Mouse (Mus musculus): ENCODE measurements around the gene Erlin1. TPM values are rescaled to one million over a fixed set of nuclear protein-coding genes. Genes with fewer than 3 reads are reported as not detected.

Erlin1 gene
- total RNA-seq, 2 experiments from 2014 or later: 20.8 to 22.3 TPM

GRCm38 (mm10) chr19:44021502-44021901 lies 48.1 kb downstream of the Erlin1 start:
- intact Hi-C loops (cut with DNase I): no loop called here
- no peak overlapping the region for H3K27ac ChIP-seq

GRCm38 (mm10) chr19:44019739-44020138 lies 49.8 kb downstream of the Erlin1 start:
- intact Hi-C loops (cut with DNase I): no loop called here
- Histone ChIP-seq H3K4me3 (no peak overlapping the region), H3K27ac (no peak overlapping the region)
- no peak for TF ChIP-seq CTCF (IDR thresholded peaks at IDR 0.05)
- DNase-seq (ENCODE audit: extremely low spot score in 1 of 2, low spot score in 2 of 2): no peak

More at GRCm38 (mm10) chr19:44021502-44021901, 48.1 kb downstream of the Erlin1 start:
- DNase-seq (ENCODE audit: extremely low spot score in 1 of 2, low spot score in 2 of 2): no peak
- TF ChIP-seq CTCF (IDR thresholded peaks at IDR 0.05): no peak
- H3K4me3 ChIP-seq: no peak overlapping the region

- Histone ChIP-seq H3K27ac (no peak overlapping the region), H3K4me3 (no peak overlapping the region)
- no peak for TF ChIP-seq CTCF (IDR thresholded peaks at IDR 0.05)
- intact Hi-C loops (cut with DNase I): no loop called here
- DNase-seq (ENCODE audit: extremely low spot score in 1 of 2, low spot score in 2 of 2): no peak
Measured at GRCm38 (mm10) chr19:44013862-44014261, 55.7 kb downstream of the Erlin1 start.

GRCm38 (mm10) chr19:44008784-44009183 lies 60.8 kb downstream of the Erlin1 start:
- TF ChIP-seq CTCF (IDR thresholded peaks at IDR 0.05): no peak
- no peak overlapping the region for H3K4me3 ChIP-seq
- no peak for DNase-seq (ENCODE audit: extremely low spot score in 1 of 2, low spot score in 2 of 2)
- intact Hi-C loops (cut with DNase I): no loop called here
- H3K27ac ChIP-seq: no peak overlapping the region

- peak; percentile 24 to 42 for DNase-seq (ENCODE audit: extremely low spot score in 1 of 2, low spot score in 2 of 2)
- intact Hi-C loops (cut with DNase I): no loop called here
- H3K4me3 ChIP-seq: no peak overlapping the region
- no peak for TF ChIP-seq CTCF (IDR thresholded peaks at IDR 0.05)
- no peak overlapping the region for H3K27ac ChIP-seq
Measured at GRCm38 (mm10) chr19:44007186-44007585, 62.4 kb downstream of the Erlin1 start.

GRCm38 (mm10) chr19:44005025-44005424 lies 64.6 kb downstream of the Erlin1 start:
- no peak for TF ChIP-seq CTCF (IDR thresholded peaks at IDR 0.05)
- intact Hi-C loops (cut with DNase I): no loop called here
- H3K4me3 ChIP-seq: no peak overlapping the region
- no peak for DNase-seq (ENCODE audit: extremely low spot score in 1 of 2, low spot score in 2 of 2)
- H3K27ac ChIP-seq: no peak overlapping the region

- no peak for TF ChIP-seq CTCF (IDR thresholded peaks at IDR 0.05)
- intact Hi-C loops (cut with DNase I): no loop called here
- Histone ChIP-seq H3K4me3 (no peak overlapping the region), H3K27ac (no peak overlapping the region)
- DNase-seq (ENCODE audit: extremely low spot score in 1 of 2, low spot score in 2 of 2): no peak
Measured at GRCm38 (mm10) chr19:44004261-44004660, 65.3 kb downstream of the Erlin1 start.

- Histone ChIP-seq H3K4me3 (no peak overlapping the region), H3K27ac (no peak overlapping the region)
- TF ChIP-seq CTCF (IDR thresholded peaks at IDR 0.05): no peak
- DNase-seq (ENCODE audit: extremely low spot score in 1 of 2, low spot score in 2 of 2): peak in 1 of 2 experiments; percentile 33
- intact Hi-C loops (cut with DNase I): no loop called here
Measured at GRCm38 (mm10) chr19:44000720-44001119, 68.9 kb downstream of the Erlin1 start.

GRCm38 (mm10) chr19:44000061-44000460 lies 69.5 kb downstream of the Erlin1 start:
- no peak overlapping the region for H3K27ac ChIP-seq
- intact Hi-C loops (cut with DNase I): no loop called here
- H3K4me3 ChIP-seq: no peak overlapping the region
- no peak for DNase-seq (ENCODE audit: extremely low spot score in 1 of 2, low spot score in 2 of 2)
- no peak for TF ChIP-seq CTCF (IDR thresholded peaks at IDR 0.05)

GRCm38 (mm10) chr19:43998802-43999527 lies 70.6 kb downstream of the Erlin1 start:
- H3K27ac ChIP-seq: no peak overlapping the region
- TF ChIP-seq CTCF (IDR thresholded peaks at IDR 0.05): no peak
- intact Hi-C loops (cut with DNase I): no loop called here
- DNase-seq (ENCODE audit: extremely low spot score in 1 of 2, low spot score in 2 of 2): no peak
- no peak overlapping the region for H3K4me3 ChIP-seq

- H3K4me3 ChIP-seq: no peak overlapping the region
- peak; percentile 50 to 58 for DNase-seq (ENCODE audit: extremely low spot score in 1 of 2, low spot score in 2 of 2)
- intact Hi-C loops (cut with DNase I): no loop called here
- H3K27ac ChIP-seq: no peak overlapping the region
- TF ChIP-seq CTCF (IDR thresholded peaks at IDR 0.05): no peak
Measured at GRCm38 (mm10) chr19:43998101-43998500, 71.5 kb downstream of the Erlin1 start.

GRCm38 (mm10) chr19:43995427-43995826 lies 74.2 kb downstream of the Erlin1 start:
- Histone ChIP-seq H3K27ac (no peak overlapping the region), H3K4me3 (no peak overlapping the region)
- intact Hi-C loops (cut with DNase I): no loop called here
- no peak for DNase-seq (ENCODE audit: extremely low spot score in 1 of 2, low spot score in 2 of 2)
- TF ChIP-seq CTCF (IDR thresholded peaks at IDR 0.05): no peak

- no peak overlapping the region for H3K4me3 ChIP-seq
- no peak for TF ChIP-seq CTCF (IDR thresholded peaks at IDR 0.05)
- intact Hi-C loops (cut with DNase I): no loop called here
- no peak for DNase-seq (ENCODE audit: extremely low spot score in 1 of 2, low spot score in 2 of 2)
- no peak overlapping the region for H3K27ac ChIP-seq
Measured at GRCm38 (mm10) chr19:43992464-43992863, 77.1 kb downstream of the Erlin1 start.
